Mouse (Mus musculus): ENCODE results near the gene Tmem200b.

Gene Tmem200b

GRCm38 (mm10) chr4:131911521-131911920 lies 10.1 kb upstream of the Tmem200b start:
- DNase-seq, result no peak

GRCm38 (mm10) chr4:131913526-131913925 lies 8.0 kb upstream of the Tmem200b start:
- no peak for DNase-seq

GRCm38 (mm10) chr4:131914046-131914643 lies 7.4 kb upstream of the Tmem200b start:
- DNase-seq, result no peak

GRCm38 (mm10) chr4:131914891-131915469 lies 6.6 kb upstream of the Tmem200b start:
- DNase-seq, result no peak

GRCm38 (mm10) chr4:131915821-131916328 lies 5.7 kb upstream of the Tmem200b start:
- no peak for DNase-seq

- peak; percentile 81 for DNase-seq
These were observed 5.1 kb upstream of the Tmem200b start for GRCm38 (mm10) chr4:131916425-131916824.

- no peak for DNase-seq
These were observed 4.5 kb upstream of the Tmem200b start for GRCm38 (mm10) chr4:131917010-131917555.

GRCm38 (mm10) chr4:131918026-131918533 lies 3.5 kb upstream of the Tmem200b start:
- no peak for DNase-seq

- DNase-seq, result peak; percentile 55
These were observed 2.7 kb upstream of the Tmem200b start for GRCm38 (mm10) chr4:131918711-131919500.

- no peak for DNase-seq
These were observed 1.9 kb upstream of the Tmem200b start for GRCm38 (mm10) chr4:131919506-131920140.

- peak; percentile 40 for DNase-seq
These were observed 1.4 kb upstream of the Tmem200b start for GRCm38 (mm10) chr4:131920141-131920594.

- peak; percentile 57 for DNase-seq
These were observed 798 bp upstream of the Tmem200b start for GRCm38 (mm10) chr4:131920595-131921351.

- no peak for DNase-seq
These were observed 833 bp downstream of the Tmem200b start for GRCm38 (mm10) chr4:131922404-131922803.

- no peak for DNase-seq
These were observed 2.7 kb downstream of the Tmem200b start for GRCm38 (mm10) chr4:131924096-131924810.

- DNase-seq, result no peak
These were observed 7.6 kb downstream of the Tmem200b start for GRCm38 (mm10) chr4:131929146-131929545.

- DNase-seq, result no peak
These were observed 17.9 kb downstream of the Tmem200b start for GRCm38 (mm10) chr4:131939459-131939858.

- no peak for DNase-seq
These were observed 19.3 kb downstream of the Tmem200b start for GRCm38 (mm10) chr4:131940846-131941245.

- no peak for DNase-seq
These were observed 26.3 kb downstream of the Tmem200b start for GRCm38 (mm10) chr4:131947848-131948247.

GRCm38 (mm10) chr4:131949903-131950302 lies 28.3 kb downstream of the Tmem200b start:
- no peak for DNase-seq

GRCm38 (mm10) chr4:131950657-131951056 lies 29.1 kb downstream of the Tmem200b start:
- no peak for DNase-seq

GRCm38 (mm10) chr4:131957161-131957560 lies 35.6 kb downstream of the Tmem200b start:
- DNase-seq, result no peak
